Mouse (Mus musculus): ENCODE data around the gene Cd99l2. TPM values are rescaled to one million over a fixed set of nuclear protein-coding genes. Genes with fewer than 3 reads are reported as not detected.
A peak's percentile ranks its signal among the peaks of the same experiment; 100 is the strongest.

Gene Cd99l2
- polyA plus RNA-seq, 2 experiments, result 7.2 TPM

GRCm38 (mm10) chrX:71381571-71381970, 111.1 kb downstream of the Cd99l2 start:
- Histone ChIP-seq H3K27ac (no peak overlapping the region), H3K9me3 (ENCODE audit: control insufficient read depth, low read length) (no peaks in the 10 kb centered on the region), H3K4me3 (ENCODE audit: insufficient read depth in 1 of 2, low read depth in 2 of 2, low read length in 2 of 2) (no peak overlapping the region), H3K4me1 (replicated peaks; ENCODE audit: control insufficient read depth in 2 of 2, insufficient read depth in 2 of 2, low read length in 1 of 2) (no peaks in the 10 kb centered on the region), H3K9ac (replicated peaks) (no peak overlapping the region), H3K27me3 (ENCODE audit: control insufficient read depth, insufficient read depth, low read length) (no peaks in the 10 kb centered on the region), H3K36me3 (replicated peaks; ENCODE audit: control insufficient read depth, insufficient read depth, low read depth) (no peaks in the 10 kb centered on the region), H3K4me2 (ENCODE audit: low read depth) (no peak overlapping the region)
- 51% methylated on average over 5 of the region's 5 CpGs for WGBS (ENCODE audit: insufficient replicate concordance)
- no peak for ATAC-seq (ENCODE audit: insufficient read depth)
- TF ChIP-seq EP300 (IDR thresholded peaks at IDR 0.05; ENCODE audit: low read depth) (no peak), CTCF (IDR thresholded peaks at IDR 0.05; ENCODE audit: low read depth) (peak; percentile 53)
- DNase-seq (ENCODE audit: low read depth in 3 of 3, low spot score in 3 of 3), result peak in 1 of 3 experiments; percentile 9

- no peak overlapping the region for H3K9ac ChIP-seq (replicated peaks)
- no peaks in the 10 kb centered on the region for H3K9me3 ChIP-seq (ENCODE audit: control insufficient read depth, low read length)
- H3K4me2 ChIP-seq (ENCODE audit: low read depth), result no peak overlapping the region
- no peak overlapping the region for H3K27ac ChIP-seq
- no peak overlapping the region for H3K4me3 ChIP-seq (ENCODE audit: insufficient read depth in 1 of 2, low read depth in 2 of 2, low read length in 2 of 2)
- no peak for DNase-seq (ENCODE audit: low read depth in 3 of 3, low spot score in 3 of 3)
- no peaks in the 10 kb centered on the region for H3K36me3 ChIP-seq (replicated peaks; ENCODE audit: control insufficient read depth, insufficient read depth, low read depth)
- no peak for ATAC-seq (ENCODE audit: insufficient read depth)
- TF ChIP-seq EP300 (IDR thresholded peaks at IDR 0.05; ENCODE audit: low read depth) (no peak), CTCF (IDR thresholded peaks at IDR 0.05; ENCODE audit: low read depth) (no peak)
- H3K27me3 ChIP-seq (ENCODE audit: control insufficient read depth, insufficient read depth, low read length), result no peaks in the 10 kb centered on the region
- 71% methylated on average over 2 of the region's 2 CpGs for WGBS (ENCODE audit: insufficient replicate concordance)
- H3K4me1 ChIP-seq (replicated peaks; ENCODE audit: control insufficient read depth in 2 of 2, insufficient read depth in 2 of 2, low read length in 1 of 2), result no peaks in the 10 kb centered on the region
Measured at GRCm38 (mm10) chrX:71378435-71378834, 114.2 kb downstream of the Cd99l2 start.

GRCm38 (mm10) chrX:71376781-71377180, 115.9 kb downstream of the Cd99l2 start:
- H3K27me3 ChIP-seq (ENCODE audit: control insufficient read depth, insufficient read depth, low read length), result no peaks in the 10 kb centered on the region
- ATAC-seq (ENCODE audit: insufficient read depth) (no peak), DNase-seq (ENCODE audit: low read depth in 3 of 3, low spot score in 3 of 3) (no peak)
- no peak overlapping the region for H3K4me2 ChIP-seq (ENCODE audit: low read depth)
- no peak overlapping the region for H3K27ac ChIP-seq
- no peak overlapping the region for H3K4me3 ChIP-seq (ENCODE audit: insufficient read depth in 1 of 2, low read depth in 2 of 2, low read length in 2 of 2)
- no peaks in the 10 kb centered on the region for H3K9me3 ChIP-seq (ENCODE audit: control insufficient read depth, low read length)
- TF ChIP-seq CTCF (IDR thresholded peaks at IDR 0.05; ENCODE audit: low read depth), result no peak
- no peak for TF ChIP-seq EP300 (IDR thresholded peaks at IDR 0.05; ENCODE audit: low read depth)
- 88% methylated on average over 1 of the region's 1 CpGs for WGBS (ENCODE audit: insufficient replicate concordance)
- no peaks in the 10 kb centered on the region for H3K4me1 ChIP-seq (replicated peaks; ENCODE audit: control insufficient read depth in 2 of 2, insufficient read depth in 2 of 2, low read length in 1 of 2)
- H3K9ac ChIP-seq (replicated peaks), result no peak overlapping the region
- H3K36me3 ChIP-seq (replicated peaks; ENCODE audit: control insufficient read depth, insufficient read depth, low read depth), result no peaks in the 10 kb centered on the region

Small RNAs within 50 kb of the gene (microRNA-seq; reads per million reads assigned to microRNA genes)
- not detected for gene Gm23945

Other genes with a start within 250 kb of the Cd99l2 start
- 2.3 and 2.8 TPM in 2 replicates for gene Mtmr1, start 128.1 kb downstream of the Cd99l2 start, polyA plus RNA-seq (2012; rRNA removed)
- 6.4 and 6.8 TPM in 2 replicates for gene Mtmr1, start 128.1 kb downstream of the Cd99l2 start, polyA plus RNA-seq (2014; fragmentation: Nextera tagmentation; extraction: Ambion mirVana)
- 95.7 and 170 TPM in 2 replicates for gene Hmgb3, start 63.1 kb upstream of the Cd99l2 start, polyA plus RNA-seq (2012; rRNA removed)
- 148 and 169 TPM in 2 replicates for gene Hmgb3, start 63.1 kb upstream of the Cd99l2 start, polyA plus RNA-seq (2014; fragmentation: Nextera tagmentation; extraction: Ambion mirVana)
- 0.03 TPM in 2 replicates for gene Gpr50, start 170.8 kb upstream of the Cd99l2 start, polyA plus RNA-seq (2012; rRNA removed)
- gene Gpr50, start 170.8 kb upstream of the Cd99l2 start, polyA plus RNA-seq (2014; fragmentation: Nextera tagmentation; extraction: Ambion mirVana), result 0.11 TPM in 1 of 2 replicates, not detected in the other